Mouse (Mus musculus): Measurements from ENCODE around the gene 1700011M02Rik. TPM values are rescaled to one million over a fixed set of nuclear protein-coding genes. Genes with fewer than 3 reads are reported as not detected.
"Not testable (repeated sequence)": the region's sequence is repeated elsewhere in the genome, so short reads cannot be mapped to it uniquely, and the experiment has no call there.

1700011M02Rik gene
- not detected in 2 replicates for polyA plus RNA-seq (2015; fragmentation: Nextera tagmentation; extraction: Ambion mirVana)

DNA sequence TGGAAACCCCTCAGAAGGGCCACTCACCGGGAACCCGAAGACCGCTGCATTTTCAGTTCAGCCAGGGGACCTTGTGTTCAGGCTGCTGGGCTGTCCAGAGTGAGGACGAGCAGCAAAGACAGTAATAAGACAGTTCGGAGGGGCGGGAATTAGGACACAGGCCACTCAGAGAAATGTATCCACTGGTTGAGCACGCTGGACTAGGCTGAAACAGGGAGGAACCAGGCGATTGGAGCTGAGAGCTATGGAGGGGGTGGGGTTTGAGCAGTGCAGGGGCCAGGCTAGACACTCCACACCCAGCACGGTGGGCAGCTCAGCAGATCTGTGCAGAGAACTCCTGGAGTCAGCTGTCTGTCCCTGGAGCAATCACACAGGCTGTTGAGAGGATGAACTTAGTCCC lies at the start of gene 1700011M02Rik, which contains the start of gene Dmrtc1a:
TSS of gene 1700011M02Rik (plus strand) at position 319 of the 400 bp plus-strand sequence.
TSS of gene Dmrtc1a (minus strand) at position 101 of the 400 bp plus-strand sequence.
- not testable (repeated sequence) for H3K4me2 ChIP-seq; H3K27me3 ChIP-seq; H3K9ac ChIP-seq; H3K27ac ChIP-seq; H3K4me1 ChIP-seq; ATAC-seq (ENCODE audit: insufficient number of reproducible peaks, low FRiP score, low TSS enrichment, low read depth); H3K9me3 ChIP-seq; H3K36me3 ChIP-seq; H3K4me3 ChIP-seq
- 80% methylated on average over 8 of the region's 9 CpGs for WGBS

DNA sequence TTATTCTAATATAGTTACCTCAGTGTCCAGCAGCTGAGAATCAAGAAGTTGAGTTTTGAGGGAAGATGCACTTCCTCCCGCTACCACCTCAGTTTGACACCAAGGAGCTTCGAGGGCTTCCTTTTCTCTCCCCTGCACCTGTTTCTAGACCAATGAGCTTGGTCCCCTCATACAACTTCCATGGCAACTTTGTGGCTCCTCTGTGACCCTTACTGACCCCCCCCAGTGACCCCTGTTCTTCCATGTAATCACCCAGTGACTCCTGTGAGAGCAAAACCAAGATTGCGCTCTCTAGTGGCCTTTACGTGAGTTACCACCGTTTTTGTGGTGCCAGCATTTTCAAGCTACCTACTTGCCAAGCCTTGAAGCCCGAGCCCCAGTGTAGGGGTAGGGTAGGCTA lies 40.8 kb upstream of the 1700011M02Rik start, which contains the start of gene 1700031F05Rik:
TSS of gene 1700031F05Rik (minus strand) at position 101 of the 400 bp plus-strand sequence.
- Histone ChIP-seq H3K9me3 (no peaks in the 10 kb centered on the region), H3K9ac (no peak within 1 kb of the TSS), H3K4me3 (no peak within 1 kb of the TSS), H3K27me3 (no peaks in the 10 kb centered on the region), H3K4me2 (no peak within 1 kb of the TSS), H3K27ac (no peak within 1 kb of the TSS), H3K36me3 (no peaks in the 10 kb centered on the region), H3K4me1 (no peaks in the 10 kb centered on the region)
- WGBS = 89% methylated on average over 6 of the region's 6 CpGs
- ATAC-seq (ENCODE audit: insufficient number of reproducible peaks, low FRiP score, low TSS enrichment, low read depth) = no peak

DNA sequence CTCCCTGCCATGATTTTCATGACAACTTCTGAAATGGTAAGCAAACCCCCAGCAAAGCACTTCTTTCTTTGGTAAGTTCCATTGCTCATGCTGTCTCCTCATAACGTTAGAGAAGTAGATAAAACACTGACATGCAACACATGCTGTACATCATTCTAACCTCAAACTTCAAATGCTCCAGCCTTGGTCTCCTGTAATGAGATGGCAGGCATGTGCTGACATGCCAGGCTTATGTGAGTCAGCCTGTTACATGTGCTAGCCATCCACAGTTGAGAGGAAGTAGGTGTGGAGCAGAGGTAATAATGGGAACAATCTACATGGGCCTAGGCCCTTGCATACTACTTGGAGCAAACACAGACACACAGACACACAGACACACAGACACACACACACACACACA lies 6.1 kb downstream of the 1700011M02Rik start:
- not testable (repeated sequence) for H3K27me3 ChIP-seq; H3K9me3 ChIP-seq; H3K9ac ChIP-seq; H3K4me2 ChIP-seq; H3K36me3 ChIP-seq; H3K4me3 ChIP-seq; H3K4me1 ChIP-seq; ATAC-seq (ENCODE audit: insufficient number of reproducible peaks, low FRiP score, low TSS enrichment, low read depth); H3K27ac ChIP-seq
- WGBS = 68% methylated on average over 1 of the region's 1 CpGs

DNA sequence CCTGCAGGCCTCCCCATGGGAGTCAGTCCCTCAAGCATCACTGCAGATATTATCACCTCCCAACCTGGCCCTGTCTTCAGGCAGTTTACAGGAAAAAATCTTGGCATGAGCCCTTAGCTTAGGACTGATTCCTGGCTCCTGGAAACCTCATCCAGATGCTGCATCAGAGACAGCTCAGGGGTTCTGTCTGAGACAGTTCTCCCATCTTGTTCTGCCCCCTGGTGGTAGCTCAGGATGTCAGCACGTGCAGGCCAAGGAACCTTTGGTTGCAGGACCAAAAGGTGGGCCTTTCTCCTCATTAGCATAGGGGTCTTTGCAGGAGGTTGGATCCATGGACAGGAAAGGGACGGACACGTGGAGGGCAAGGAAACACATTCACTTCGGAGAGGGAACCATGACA lies 18.0 kb downstream of the 1700011M02Rik start:
- H3K4me3 ChIP-seq; H3K9me3 ChIP-seq; H3K27ac ChIP-seq; H3K36me3 ChIP-seq; H3K27me3 ChIP-seq; H3K4me2 ChIP-seq; ATAC-seq (ENCODE audit: insufficient number of reproducible peaks, low FRiP score, low TSS enrichment, low read depth); H3K4me1 ChIP-seq; H3K9ac ChIP-seq: not testable (repeated sequence)
- 29% methylated on average over 4 of the region's 4 CpGs for WGBS

DNA sequence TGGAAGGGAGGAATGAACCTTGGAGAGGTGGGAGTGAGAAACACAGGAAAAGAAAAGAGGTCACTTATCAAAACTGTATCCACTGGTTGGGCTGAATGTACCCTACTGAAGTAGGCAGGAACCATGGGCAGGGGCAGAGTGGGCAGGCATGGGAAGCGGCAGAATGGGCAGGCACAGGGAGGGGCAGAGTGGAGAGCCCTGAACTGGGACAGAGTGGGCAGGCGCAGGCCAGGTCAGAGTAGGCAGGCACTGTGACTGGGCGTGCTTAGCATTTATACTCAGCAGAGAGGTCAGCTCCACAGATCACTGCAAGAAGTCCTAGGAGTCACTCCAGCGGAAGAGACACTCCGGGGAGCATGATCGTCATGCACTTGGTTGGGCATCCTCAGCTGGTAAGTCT lies 19.4 kb downstream of the 1700011M02Rik start, which contains the start of gene 1700018G05Rik:
TSS of gene 1700018G05Rik (plus strand) at position 301 of the 400 bp plus-strand sequence.
- H3K27me3 ChIP-seq; ATAC-seq (ENCODE audit: insufficient number of reproducible peaks, low FRiP score, low TSS enrichment, low read depth); H3K9ac ChIP-seq; H3K36me3 ChIP-seq; H3K4me1 ChIP-seq; H3K9me3 ChIP-seq; H3K4me3 ChIP-seq; H3K27ac ChIP-seq; H3K4me2 ChIP-seq: not testable (repeated sequence)
- WGBS = 89% methylated on average over 6 of the region's 6 CpGs

DNA sequence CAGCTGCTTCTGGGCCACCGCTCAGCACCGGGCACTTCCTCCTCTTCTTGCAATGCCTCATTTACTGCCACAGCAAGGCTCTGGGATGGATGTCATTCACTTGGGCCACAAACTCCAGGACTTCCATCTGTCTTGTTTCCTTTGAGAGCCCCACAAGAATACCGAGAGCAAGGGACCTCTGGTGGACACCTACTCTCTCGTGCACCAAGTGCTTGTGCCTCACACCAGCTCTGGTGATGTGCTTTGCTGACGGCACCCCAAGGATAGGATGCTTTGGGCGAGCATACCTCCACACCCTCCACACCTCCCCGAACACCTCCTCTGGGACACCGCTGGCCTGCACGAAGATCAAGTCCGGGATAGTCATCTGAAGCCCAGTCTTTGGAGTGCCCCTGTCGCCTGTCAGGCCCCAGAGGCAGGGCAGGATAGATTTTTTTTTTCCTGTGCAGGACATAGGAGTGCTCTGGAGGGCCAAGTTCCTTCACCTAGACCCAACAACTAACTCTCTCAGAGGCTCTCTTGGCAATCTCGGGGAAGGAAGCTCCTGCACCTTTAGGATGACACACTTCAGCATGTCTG lies 24.4 kb downstream of the 1700011M02Rik start:
- Histone ChIP-seq H3K4me3 (peak overlapping the region; percentile 52), H3K4me1 (0 out of 2 replicates have a peak, but pooled peaks cover 3% of the 10 kb centered on the region)
- ATAC-seq (ENCODE audit: insufficient number of reproducible peaks, low FRiP score, low TSS enrichment, low read depth) = no peak

DNA sequence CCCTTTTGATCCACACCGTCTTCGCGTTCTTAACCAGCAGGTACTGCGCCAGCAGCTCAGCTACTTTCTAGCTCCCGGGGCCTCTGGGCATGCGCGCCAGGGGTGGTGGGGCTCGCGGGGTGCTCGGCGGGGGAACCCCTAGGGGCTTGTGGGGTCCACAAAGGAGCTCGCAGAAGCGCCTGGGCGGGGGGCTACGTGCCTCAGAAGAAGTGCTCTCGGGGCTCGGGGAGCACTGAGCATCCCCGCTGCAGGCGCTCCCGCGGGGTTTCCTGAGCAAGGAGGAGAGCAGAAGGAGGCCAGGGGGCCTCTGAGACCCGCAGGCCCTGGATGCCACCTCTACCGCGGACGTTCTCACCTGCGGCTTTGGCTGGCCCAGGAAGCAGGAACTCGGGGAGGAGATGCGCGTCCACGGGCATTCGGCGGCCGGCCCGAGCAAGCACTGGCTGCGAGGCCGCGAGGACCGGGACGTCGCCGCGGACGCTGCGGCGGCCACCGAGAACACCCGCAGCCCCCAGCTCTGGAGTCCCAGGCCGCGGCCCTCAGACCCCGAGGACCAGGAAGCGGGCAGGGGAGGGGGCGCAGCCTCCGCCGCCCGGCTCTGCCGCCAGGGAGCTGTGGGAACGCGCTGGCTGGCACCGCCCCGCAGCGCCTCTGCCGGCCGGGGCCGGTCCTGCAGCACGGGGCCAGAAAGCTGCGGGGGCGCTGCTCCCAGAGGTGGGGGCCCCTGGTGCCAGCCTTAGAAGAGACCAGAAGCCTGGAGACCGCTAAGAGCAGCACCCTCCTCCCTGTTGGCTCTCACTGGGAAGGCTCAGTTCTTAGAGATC lies 25.1 kb downstream of the 1700011M02Rik start:
- peaks cover 35% of the 10 kb centered on the region for H3K27me3 ChIP-seq
- peak overlapping the region; percentile 52 for H3K4me3 ChIP-seq
- H3K27ac ChIP-seq = no peak overlapping the region
- peak overlapping the region; percentile 40 for H3K9ac ChIP-seq
- H3K4me1 ChIP-seq = 0 out of 2 replicates have a peak, but pooled peaks cover 3% of the 10 kb centered on the region
- ATAC-seq (ENCODE audit: insufficient number of reproducible peaks, low FRiP score, low TSS enrichment, low read depth) = peak; percentile 40; the same call in 1 of the 2 replicates
- peak overlapping the region; percentile 66 for H3K4me2 ChIP-seq
- 23% methylated on average over 57 of the region's 68 CpGs for WGBS
- H3K36me3 ChIP-seq = no peaks in the 10 kb centered on the region
- no peaks in the 10 kb centered on the region for H3K9me3 ChIP-seq

More for the DNA sequence above, 24.4 kb downstream of the 1700011M02Rik start:
- no peaks in the 10 kb centered on the region for H3K9me3 ChIP-seq
- no peak overlapping the region for H3K27ac ChIP-seq
- H3K4me2 ChIP-seq = peak overlapping the region; percentile 66
- H3K36me3 ChIP-seq = no peaks in the 10 kb centered on the region
- 45% methylated on average over 12 of the region's 12 CpGs for WGBS
- H3K27me3 ChIP-seq = peaks cover 35% of the 10 kb centered on the region
- no peak overlapping the region for H3K9ac ChIP-seq

DNA sequence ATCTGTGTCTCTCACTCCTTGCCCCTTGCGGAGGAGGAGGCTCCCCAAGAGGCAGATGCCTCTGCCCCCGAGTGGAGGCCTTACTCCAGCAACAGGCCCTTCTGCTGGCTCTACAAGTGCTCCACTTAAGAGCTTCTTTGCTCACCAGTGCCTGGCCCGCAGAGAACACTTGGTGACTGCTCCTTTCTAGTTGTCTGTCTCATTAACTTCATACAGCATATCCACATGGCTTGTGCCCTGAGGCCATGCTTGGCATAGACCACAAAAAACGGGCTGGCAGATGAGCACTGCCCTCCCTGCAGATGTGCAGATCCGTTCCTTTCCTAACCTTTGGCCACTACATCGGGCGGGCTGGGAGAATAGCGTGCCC lies 25.7 kb downstream of the 1700011M02Rik start:
- Histone ChIP-seq H3K27me3 (peaks cover 35% of the 10 kb centered on the region), H3K9ac (no peak overlapping the region), H3K9me3 (no peaks in the 10 kb centered on the region), H3K36me3 (no peaks in the 10 kb centered on the region), H3K4me2 (peak overlapping the region; percentile 66), H3K27ac (no peak overlapping the region), H3K4me1 (0 out of 2 replicates have a peak, but pooled peaks cover 3% of the 10 kb centered on the region), H3K4me3 (peak overlapping the region; percentile 52)
- no peak for ATAC-seq (ENCODE audit: insufficient number of reproducible peaks, low FRiP score, low TSS enrichment, low read depth)
- WGBS = 47% methylated on average over 8 of the region's 8 CpGs

DNA sequence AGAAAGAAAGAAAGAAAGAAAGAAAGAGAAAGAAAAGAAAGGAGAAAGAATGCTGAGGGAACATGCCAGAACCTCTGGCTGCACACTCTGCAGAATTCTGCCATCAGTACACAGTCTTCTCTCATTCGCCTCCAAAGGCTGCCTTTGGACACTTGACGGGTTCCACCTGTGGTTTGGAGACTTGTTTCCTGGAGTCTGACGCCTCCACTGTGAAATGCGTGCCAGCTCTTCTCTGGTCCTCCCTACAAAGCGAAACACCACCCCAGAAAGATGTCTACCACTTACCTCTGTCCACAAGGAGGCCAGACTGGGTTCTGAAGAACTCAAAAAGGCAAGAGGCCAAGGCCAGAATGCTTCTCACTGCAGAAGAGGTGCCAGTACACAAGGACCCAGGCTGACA lies 28.0 kb downstream of the 1700011M02Rik start:
- Histone ChIP-seq H3K4me1 (0 out of 2 replicates have a peak, but pooled peaks cover 3% of the 10 kb centered on the region), H3K9ac (no peak overlapping the region), H3K27ac (no peak overlapping the region), H3K4me3 (no peak overlapping the region), H3K36me3 (no peaks in the 10 kb centered on the region), H3K4me2 (no peak overlapping the region), H3K27me3 (peaks cover 32% of the 10 kb centered on the region), H3K9me3 (no peaks in the 10 kb centered on the region)
- ATAC-seq (ENCODE audit: insufficient number of reproducible peaks, low FRiP score, low TSS enrichment, low read depth) = no peak
- 46% methylated on average over 5 of the region's 5 CpGs for WGBS

DNA sequence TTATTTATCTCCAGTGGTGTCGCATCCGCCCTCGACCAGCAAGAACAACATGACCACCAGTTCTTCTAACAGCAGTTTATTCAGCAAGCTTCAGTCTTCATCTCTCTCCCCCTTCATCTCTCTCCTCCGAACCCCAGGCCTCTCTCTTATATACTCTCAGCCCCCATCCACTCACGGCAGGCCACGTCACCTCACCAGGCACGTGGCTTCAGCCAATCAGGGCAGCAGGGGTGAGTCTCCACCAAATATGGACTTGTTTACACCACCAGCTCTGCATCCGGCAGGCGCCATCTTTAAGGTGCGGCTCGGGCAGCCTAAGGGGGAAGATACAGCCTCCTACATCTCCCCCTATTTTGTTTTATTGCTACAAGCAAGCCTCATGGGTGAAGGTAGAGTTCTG lies 41.4 kb downstream of the 1700011M02Rik start:
- 89% methylated on average over 11 of the region's 11 CpGs for WGBS

DNA sequence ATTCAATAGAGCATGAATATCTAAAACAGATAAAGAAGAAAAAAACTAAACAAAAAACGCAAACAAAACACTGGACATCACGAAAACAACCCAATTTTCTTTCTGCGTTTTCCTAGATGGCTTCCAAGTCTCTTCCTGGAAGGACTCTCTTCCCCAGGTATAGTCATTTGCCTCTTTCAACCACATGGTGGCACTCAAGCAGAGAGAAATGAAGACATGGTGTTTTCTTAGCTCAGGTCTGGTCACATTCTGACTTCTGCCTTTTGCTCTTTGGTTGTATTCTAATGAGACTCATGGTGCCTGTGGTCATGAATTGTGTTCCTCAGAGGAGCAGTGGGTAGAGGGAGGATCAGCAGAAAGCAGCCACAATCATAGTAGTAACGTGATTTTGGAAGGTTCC lies 50.2 kb downstream of the 1700011M02Rik start:
- Histone ChIP-seq H3K4me3 (no peak overlapping the region), H3K9ac (no peak overlapping the region), H3K36me3 (no peaks in the 10 kb centered on the region), H3K27ac (no peak overlapping the region), H3K4me1 (no peaks in the 10 kb centered on the region), H3K4me2 (no peak overlapping the region), H3K9me3 (no peaks in the 10 kb centered on the region), H3K27me3 (0 out of 2 replicates have a peak, but pooled peaks cover 9% of the 10 kb centered on the region)
- no peak for ATAC-seq (ENCODE audit: insufficient number of reproducible peaks, low FRiP score, low TSS enrichment, low read depth)
- WGBS = 39% methylated on average over 4 of the region's 4 CpGs

More for the DNA sequence above, 41.4 kb downstream of the 1700011M02Rik start:
- not testable (repeated sequence) for ATAC-seq (ENCODE audit: insufficient number of reproducible peaks, low FRiP score, low TSS enrichment, low read depth); H3K4me3 ChIP-seq; H3K36me3 ChIP-seq; H3K27me3 ChIP-seq; H3K27ac ChIP-seq; H3K9ac ChIP-seq; H3K4me2 ChIP-seq; H3K4me1 ChIP-seq; H3K9me3 ChIP-seq
